Mouse (Mus musculus): ENCODE measurements at regions not wholly inside any gene's neighbourhood (a gene's known extent, or its start where the extent isn't known, plus 50 kb on each side); places are given as distances from the start of the nearest gene placed in this dataset.

- Histone ChIP-seq H3K9ac (ENCODE audit: low read depth, low read length, severe bottlenecking) (no peak overlapping the region), H3K4me2 (replicated peaks; ENCODE audit: low read depth, low read length, severe bottlenecking) (no peak overlapping the region), H3K27ac (replicated peaks; ENCODE audit: low read depth, low read length) (no peak overlapping the region), H3K4me3 (replicated peaks; ENCODE audit: low read length) (no peak overlapping the region), H3K36me3 (ENCODE audit: control insufficient read depth, insufficient read depth, low read length) (no peaks in the 10 kb centered on the region), H3K27me3 (ENCODE audit: control insufficient read depth, insufficient read depth, low read length) (no peaks in the 10 kb centered on the region), H3K4me1 (ENCODE audit: control insufficient read depth, insufficient read depth, low read length) (no peaks in the 10 kb centered on the region), H3K9me3 (ENCODE audit: control insufficient read depth, low read length) (no peaks in the 10 kb centered on the region)
- no peak for ATAC-seq (ENCODE audit: low FRiP score, low read depth)
- DNase-seq (ENCODE audit: low spot score), result no peak
- TF ChIP-seq POLR2A (IDR thresholded peaks at IDR 0.05; ENCODE audit: borderline replicate concordance, extremely low read depth, insufficient read depth, insufficient read length), result no peak
- WGBS, result 72% methylated on average over 6 of the region's 6 CpGs
Measured at GRCm38 (mm10) chr12:15555471-15555870, 261.3 kb downstream of the Trib2 start.

DNA sequence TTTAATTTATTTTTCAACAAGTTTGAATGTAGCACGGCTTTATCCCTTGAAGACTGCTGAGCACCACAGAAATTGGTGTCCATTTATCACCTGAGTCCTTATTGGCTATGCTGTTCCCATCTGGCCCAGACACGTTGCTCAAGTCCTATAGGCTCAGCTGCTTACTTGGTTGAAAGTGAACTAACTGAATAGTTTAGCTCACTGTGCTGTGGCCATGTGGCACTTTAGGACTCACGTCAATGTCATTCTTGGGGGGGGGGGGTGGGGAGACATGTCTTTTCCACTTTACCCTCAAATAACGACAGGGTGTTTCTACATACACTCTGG is 263.1 kb downstream of the Trib2 start:
- H3K9me3 ChIP-seq (ENCODE audit: control insufficient read depth, low read length), result no peaks in the 10 kb centered on the region
- no peaks in the 10 kb centered on the region for H3K27me3 ChIP-seq (ENCODE audit: control insufficient read depth, insufficient read depth, low read length)
- no peak overlapping the region for H3K4me3 ChIP-seq (replicated peaks; ENCODE audit: low read length)
- H3K4me2 ChIP-seq (replicated peaks; ENCODE audit: low read depth, low read length, severe bottlenecking), result no peak overlapping the region
- H3K36me3 ChIP-seq (ENCODE audit: control insufficient read depth, insufficient read depth, low read length), result no peaks in the 10 kb centered on the region
- TF ChIP-seq POLR2A (IDR thresholded peaks at IDR 0.05; ENCODE audit: borderline replicate concordance, extremely low read depth, insufficient read depth, insufficient read length), result no peak
- WGBS, result 59% methylated on average over 4 of the region's 4 CpGs
- no peak overlapping the region for H3K9ac ChIP-seq (ENCODE audit: low read depth, low read length, severe bottlenecking)
- DNase-seq (ENCODE audit: low spot score), result no peak
- no peak for ATAC-seq (ENCODE audit: low FRiP score, low read depth)
- H3K27ac ChIP-seq (replicated peaks; ENCODE audit: low read depth, low read length), result no peak overlapping the region
- H3K4me1 ChIP-seq (ENCODE audit: control insufficient read depth, insufficient read depth, low read length), result no peaks in the 10 kb centered on the region

DNA sequence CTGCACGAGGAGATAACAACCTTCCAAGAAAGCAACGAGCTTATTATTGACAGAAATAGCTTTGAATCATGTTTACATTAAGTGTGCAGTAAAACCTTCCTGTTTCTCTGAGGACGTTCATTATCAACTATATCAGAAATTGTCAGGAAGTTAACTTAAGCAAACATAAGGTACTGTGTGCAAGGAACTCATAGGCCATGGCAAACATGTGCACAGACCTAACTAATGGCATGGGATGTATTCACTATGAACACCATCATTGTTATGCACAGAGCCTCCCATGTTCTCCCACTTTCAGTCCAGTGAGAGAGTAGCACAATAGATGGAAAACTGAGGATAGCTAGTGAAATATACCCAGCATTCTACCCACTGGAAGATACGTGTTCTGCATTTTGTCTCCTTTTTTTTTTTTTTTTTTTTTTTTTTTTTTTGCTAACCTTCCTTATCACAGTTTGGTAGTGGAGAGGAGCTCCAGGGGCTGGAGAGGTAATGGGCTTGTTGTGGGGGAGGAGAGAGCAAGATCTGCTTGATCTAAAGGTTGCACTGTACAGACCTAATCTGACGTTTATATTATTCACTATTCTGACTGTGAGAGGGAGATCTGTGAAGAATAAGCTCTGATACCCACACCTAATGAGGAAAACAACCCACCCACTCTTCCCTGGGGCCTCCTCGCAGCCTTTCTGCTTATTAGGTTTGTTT is 263.6 kb downstream of the Trib2 start:
- H3K27ac ChIP-seq (replicated peaks; ENCODE audit: low read depth, low read length), result no peak overlapping the region
- ATAC-seq (ENCODE audit: low FRiP score, low read depth), result no peak
- H3K4me3 ChIP-seq (replicated peaks; ENCODE audit: low read length), result no peak overlapping the region
- no peak overlapping the region for H3K9ac ChIP-seq (ENCODE audit: low read depth, low read length, severe bottlenecking)
- no peak for TF ChIP-seq POLR2A (IDR thresholded peaks at IDR 0.05; ENCODE audit: borderline replicate concordance, extremely low read depth, insufficient read depth, insufficient read length)
- no peaks in the 10 kb centered on the region for H3K9me3 ChIP-seq (ENCODE audit: control insufficient read depth, low read length)
- H3K27me3 ChIP-seq (ENCODE audit: control insufficient read depth, insufficient read depth, low read length), result no peaks in the 10 kb centered on the region
- 69% methylated on average over 6 of the region's 6 CpGs for WGBS
- no peaks in the 10 kb centered on the region for H3K36me3 ChIP-seq (ENCODE audit: control insufficient read depth, insufficient read depth, low read length)
- H3K4me2 ChIP-seq (replicated peaks; ENCODE audit: low read depth, low read length, severe bottlenecking), result no peak overlapping the region
- DNase-seq (ENCODE audit: low spot score), result no peak
- H3K4me1 ChIP-seq (ENCODE audit: control insufficient read depth, insufficient read depth, low read length), result no peaks in the 10 kb centered on the region

- Histone ChIP-seq H3K36me3 (ENCODE audit: control insufficient read depth, insufficient read depth, low read length) (no peaks in the 10 kb centered on the region), H3K4me1 (ENCODE audit: control insufficient read depth, insufficient read depth, low read length) (no peaks in the 10 kb centered on the region), H3K4me2 (replicated peaks; ENCODE audit: low read depth, low read length, severe bottlenecking) (no peak overlapping the region), H3K27me3 (ENCODE audit: control insufficient read depth, insufficient read depth, low read length) (no peaks in the 10 kb centered on the region), H3K4me3 (replicated peaks; ENCODE audit: low read length) (no peak overlapping the region), H3K9ac (ENCODE audit: low read depth, low read length, severe bottlenecking) (no peak overlapping the region), H3K9me3 (ENCODE audit: control insufficient read depth, low read length) (no peaks in the 10 kb centered on the region), H3K27ac (replicated peaks; ENCODE audit: low read depth, low read length) (no peak overlapping the region)
- no peak for TF ChIP-seq POLR2A (IDR thresholded peaks at IDR 0.05; ENCODE audit: borderline replicate concordance, extremely low read depth, insufficient read depth, insufficient read length)
- WGBS, result 76% methylated on average over 2 of the region's 2 CpGs
- ATAC-seq (ENCODE audit: low FRiP score, low read depth) (no peak), DNase-seq (ENCODE audit: low spot score) (no peak)
Measured at GRCm38 (mm10) chr12:15552210-15552609, 264.5 kb downstream of the Trib2 start.

GRCm38 (mm10) chr12:15551281-15551900 is 265.3 kb downstream of the Trib2 start:
- no peak overlapping the region for H3K4me2 ChIP-seq (replicated peaks; ENCODE audit: low read depth, low read length, severe bottlenecking)
- peak; percentile 64 for DNase-seq (ENCODE audit: low spot score)
- ATAC-seq (ENCODE audit: low FRiP score, low read depth), result no peak
- H3K4me1 ChIP-seq (ENCODE audit: control insufficient read depth, insufficient read depth, low read length), result no peaks in the 10 kb centered on the region
- WGBS, result 30% methylated on average over 4 of the region's 4 CpGs
- TF ChIP-seq POLR2A (IDR thresholded peaks at IDR 0.05; ENCODE audit: borderline replicate concordance, extremely low read depth, insufficient read depth, insufficient read length), result no peak
- no peak overlapping the region for H3K27ac ChIP-seq (replicated peaks; ENCODE audit: low read depth, low read length)
- H3K4me3 ChIP-seq (replicated peaks; ENCODE audit: low read length), result no peak overlapping the region
- H3K9me3 ChIP-seq (ENCODE audit: control insufficient read depth, low read length), result no peaks in the 10 kb centered on the region
- no peaks in the 10 kb centered on the region for H3K27me3 ChIP-seq (ENCODE audit: control insufficient read depth, insufficient read depth, low read length)
- no peak overlapping the region for H3K9ac ChIP-seq (ENCODE audit: low read depth, low read length, severe bottlenecking)
- no peaks in the 10 kb centered on the region for H3K36me3 ChIP-seq (ENCODE audit: control insufficient read depth, insufficient read depth, low read length)

All from limb, embryonic 14.5 days (tissue).